Mouse (Mus musculus): ENCODE data around the gene Dpagt1. TPM values are rescaled to one million over a fixed set of nuclear protein-coding genes. Genes with fewer than 3 reads are reported as not detected.
A peak's percentile ranks its signal among the peaks of the same experiment; 100 is the strongest.

Dpagt1 gene
- polyA plus RNA-seq, 1 experiment from 2014 or later: 37.0 TPM

DNA sequence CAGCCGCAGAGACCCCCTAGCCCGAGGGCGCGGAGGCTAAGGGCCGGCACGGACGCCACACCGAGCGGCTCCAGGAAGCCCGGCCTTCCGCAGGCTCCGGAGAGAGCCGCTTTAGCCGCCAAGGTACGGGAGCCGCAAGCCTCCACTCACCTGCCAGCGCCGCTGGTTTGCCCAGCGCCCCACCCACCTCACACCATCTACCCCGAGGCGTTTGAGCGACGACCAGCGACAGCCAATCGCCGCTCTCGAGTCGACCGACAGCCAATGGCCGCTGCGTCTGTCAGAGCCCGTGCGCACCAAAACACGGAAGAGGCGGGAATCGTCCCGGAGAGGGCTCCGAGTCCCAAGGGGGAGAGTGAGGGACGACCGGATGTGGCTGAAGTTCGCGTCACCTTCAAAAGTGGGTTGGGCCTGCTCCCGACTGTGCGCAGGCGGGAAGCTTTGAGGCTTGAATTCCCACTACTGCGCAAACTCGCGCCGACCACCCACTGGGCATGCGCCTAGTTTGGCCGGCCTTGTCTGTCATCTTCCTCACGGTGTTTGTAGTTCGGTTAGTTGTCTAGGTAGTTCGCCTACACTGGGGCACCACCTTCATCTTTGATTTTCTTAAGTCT, 20.2 kb upstream of the Dpagt1 start, which contains the start of gene Hinfp:
TSS of gene Hinfp (minus strand) at position 206 of the 614 bp plus-strand sequence.
- POLR2A ChIA-PET: interaction anchor here (1.1 to 1.5 kb wide), 3 partner anchors 9 to 69 kb away, joined by 3 read pairs; no protein-coding TSS in a partner anchor

DNA sequence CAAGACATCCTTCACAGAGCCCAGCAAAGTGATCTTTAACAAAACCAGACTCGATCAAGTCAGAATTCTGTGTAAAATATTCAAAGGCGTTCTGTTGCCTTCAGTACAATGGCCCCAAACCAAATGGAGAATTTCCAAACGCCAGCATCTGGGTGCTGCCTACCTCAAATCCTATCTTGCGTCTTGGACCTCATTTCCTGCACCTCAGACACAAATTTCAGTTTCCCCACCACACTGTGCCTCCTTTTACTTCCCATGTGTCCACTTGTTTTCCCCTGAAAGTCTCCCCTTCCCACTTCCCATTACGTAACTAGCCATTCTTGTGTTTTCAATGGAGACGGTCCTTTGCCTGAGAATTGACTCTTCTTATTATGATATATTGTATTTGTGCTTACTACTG, 19.3 kb upstream of the Dpagt1 start:
- in situ Hi-C loops (cut with MboI; ENCODE audit: low pct_unique_long_range_greater_than_20kb): no loop called here
- no peaks in the 10 kb centered on the region for H3K27me3 ChIP-seq
- POLR2A ChIA-PET: no interaction called here
- DNase-seq (ENCODE audit: low read depth, low spot score): no peak
- CTCF ChIA-PET: interaction anchor here (1.3 kb wide), 1 partner anchor 13 kb away, joined by 3 read pairs; no protein-coding TSS in a partner anchor
- ATAC-seq: no peak
- TF ChIP-seq CTCF (IDR thresholded peaks at IDR 0.05): no peak

More for the DNA sequence above, 20.2 kb upstream of the Dpagt1 start, which contains the start of gene Hinfp:
- no peak for TF ChIP-seq CTCF (IDR thresholded peaks at IDR 0.05)
- no peaks in the 10 kb centered on the region for H3K27me3 ChIP-seq
- CTCF ChIA-PET: interaction anchor here (1.0 kb wide), 1 partner anchor 13 kb away, joined by 3 read pairs; no protein-coding TSS in a partner anchor
- in situ Hi-C loops (cut with MboI; ENCODE audit: low pct_unique_long_range_greater_than_20kb): no loop called here
- DNase-seq (ENCODE audit: low read depth, low spot score): peak; percentile 94
- peak; percentile 99 for ATAC-seq

DNA sequence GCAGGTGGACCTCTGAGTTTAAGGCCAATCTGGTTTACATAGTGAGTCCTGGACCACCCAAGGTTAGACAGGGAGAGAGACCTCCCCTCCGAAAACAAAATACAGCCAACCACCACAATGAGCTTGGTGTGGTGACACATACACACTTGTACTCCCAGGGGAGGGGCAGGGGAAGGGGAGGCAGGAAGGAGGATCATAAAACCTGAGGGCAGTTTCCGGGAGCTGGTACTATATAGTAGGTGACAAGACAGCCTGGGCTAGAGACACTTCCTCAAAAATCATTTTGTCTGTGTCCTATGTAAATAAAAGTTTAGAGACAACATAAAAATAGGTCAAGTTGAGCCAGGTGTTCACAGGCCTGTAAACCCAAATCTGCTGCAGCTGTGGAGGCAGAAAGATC, 18.6 kb upstream of the Dpagt1 start:
- POLR2A ChIA-PET: interaction anchor here (0.7 kb wide), 1 partner anchor 231 kb away, joined by 3 read pairs; no protein-coding TSS in a partner anchor
- no peak for TF ChIP-seq CTCF (IDR thresholded peaks at IDR 0.05)
- in situ Hi-C loops (cut with MboI; ENCODE audit: low pct_unique_long_range_greater_than_20kb): no loop called here
- ATAC-seq (no peak), DNase-seq (ENCODE audit: low read depth, low spot score) (no peak)
- CTCF ChIA-PET: interaction anchor here (0.6 to 1.3 kb wide), 3 partner anchors 12 to 98 kb away, joined by 3 read pairs; no protein-coding TSS in a partner anchor
- H3K27me3 ChIP-seq: no peaks in the 10 kb centered on the region

DNA sequence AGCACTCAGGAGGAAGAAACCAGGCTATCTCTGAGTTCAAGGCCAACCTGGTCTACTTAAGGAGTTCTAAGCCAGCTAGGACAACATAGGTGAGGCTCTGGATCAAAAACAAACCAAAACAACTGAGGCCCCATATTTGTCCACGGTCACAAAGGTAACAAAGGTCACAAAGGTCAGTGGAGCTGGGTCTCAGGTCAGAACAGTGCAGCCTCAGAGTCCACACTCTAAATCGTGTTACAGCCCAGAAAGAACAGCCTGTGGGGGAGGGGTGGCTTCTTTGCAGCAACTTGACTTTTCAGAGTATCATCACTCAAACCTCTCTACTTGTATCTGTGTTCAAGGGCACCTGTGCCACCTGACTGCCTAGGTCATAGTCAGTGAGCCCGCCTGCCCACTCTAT, 16.1 kb upstream of the Dpagt1 start:
- POLR2A ChIA-PET: no interaction called here
- H3K27me3 ChIP-seq: no peaks in the 10 kb centered on the region
- in situ Hi-C loops (cut with MboI; ENCODE audit: low pct_unique_long_range_greater_than_20kb): no loop called here
- no peak for DNase-seq (ENCODE audit: low read depth, low spot score)
- no peak for ATAC-seq
- CTCF ChIA-PET: interaction anchor here (1.5 kb wide), 1 partner anchor 9 kb away, joined by 7 read pairs; no protein-coding TSS in a partner anchor
- no peak for TF ChIP-seq CTCF (IDR thresholded peaks at IDR 0.05)

DNA sequence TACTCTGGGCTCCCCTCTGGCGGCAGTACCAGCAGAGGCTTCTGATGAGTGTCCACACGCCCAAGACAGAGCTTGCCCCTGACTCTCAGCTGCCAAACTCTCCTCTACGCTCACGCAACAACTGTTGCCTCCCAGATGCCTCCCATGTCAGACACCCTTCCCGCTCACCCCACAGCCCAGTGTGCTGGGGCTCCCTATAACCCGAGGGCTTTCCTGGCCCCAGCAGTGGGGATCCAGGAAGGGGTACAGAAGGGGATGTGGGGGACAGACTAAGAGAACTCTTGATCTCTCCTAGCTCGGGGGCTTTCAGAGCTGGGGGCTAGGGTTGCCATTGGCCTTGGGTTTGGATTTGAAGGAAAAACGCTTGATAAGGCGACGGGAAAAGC, 15.1 kb upstream of the Dpagt1 start:
- DNase-seq (ENCODE audit: low read depth, low spot score) (no peak), ATAC-seq (no peak)
- no peak for TF ChIP-seq CTCF (IDR thresholded peaks at IDR 0.05)
- H3K27me3 ChIP-seq: no peaks in the 10 kb centered on the region
- in situ Hi-C loops (cut with MboI; ENCODE audit: low pct_unique_long_range_greater_than_20kb): no loop called here
- POLR2A ChIA-PET: no interaction called here
- CTCF ChIA-PET: no interaction called here

DNA sequence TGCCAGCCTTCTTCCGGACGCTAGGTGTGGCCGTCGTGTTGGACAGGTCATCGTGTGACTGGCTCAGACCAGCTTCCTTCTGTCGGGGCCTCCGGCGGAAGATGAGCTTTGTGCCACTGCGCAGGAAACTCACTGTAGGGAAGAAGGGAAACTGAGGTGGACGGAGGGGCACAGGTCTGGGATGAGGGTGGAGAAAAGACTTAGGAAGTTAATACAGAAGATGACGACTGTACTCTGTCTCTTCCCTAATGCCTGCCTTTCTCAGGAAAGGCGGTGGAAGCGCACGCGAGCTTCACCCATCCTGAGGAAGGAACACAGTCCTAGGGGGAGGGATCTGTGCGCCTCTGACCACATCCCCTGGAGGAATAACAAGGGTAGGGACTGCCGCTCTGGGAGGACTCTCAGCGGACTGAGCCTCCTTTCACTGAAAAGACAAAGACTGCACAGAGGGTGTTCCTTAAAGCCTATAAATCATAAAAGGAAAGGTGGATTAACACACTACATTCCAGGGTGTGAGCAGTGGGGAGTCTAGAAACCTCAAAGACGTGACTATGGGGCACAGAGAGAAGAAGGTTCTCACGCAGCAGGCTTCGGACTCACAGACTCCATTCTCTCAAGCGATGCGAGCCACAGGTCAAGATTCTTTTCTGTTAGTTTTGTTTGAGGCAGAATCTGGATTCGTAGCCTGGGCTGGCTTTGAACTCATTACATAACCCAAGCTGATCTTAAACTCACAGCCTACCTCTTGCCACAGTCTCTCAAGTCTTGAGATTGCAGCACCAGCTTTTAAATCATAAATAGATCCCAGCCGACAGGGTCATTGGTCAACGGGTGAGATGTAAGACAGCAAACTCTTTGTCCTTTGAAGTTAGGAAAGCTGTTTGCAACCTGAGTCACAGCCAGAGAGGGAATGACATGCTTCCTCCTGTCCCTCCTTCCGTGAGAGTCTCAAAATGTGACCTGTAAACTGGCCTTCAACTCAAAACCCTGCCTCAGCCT, 14.4 kb upstream of the Dpagt1 start:
- in situ Hi-C loops (cut with MboI; ENCODE audit: low pct_unique_long_range_greater_than_20kb): no loop called here
- CTCF ChIA-PET: no interaction called here
- ATAC-seq (no peak), DNase-seq (ENCODE audit: low read depth, low spot score) (no peak)
- POLR2A ChIA-PET: no interaction called here
- no peak for TF ChIP-seq CTCF (IDR thresholded peaks at IDR 0.05)
- no peaks in the 10 kb centered on the region for H3K27me3 ChIP-seq

DNA sequence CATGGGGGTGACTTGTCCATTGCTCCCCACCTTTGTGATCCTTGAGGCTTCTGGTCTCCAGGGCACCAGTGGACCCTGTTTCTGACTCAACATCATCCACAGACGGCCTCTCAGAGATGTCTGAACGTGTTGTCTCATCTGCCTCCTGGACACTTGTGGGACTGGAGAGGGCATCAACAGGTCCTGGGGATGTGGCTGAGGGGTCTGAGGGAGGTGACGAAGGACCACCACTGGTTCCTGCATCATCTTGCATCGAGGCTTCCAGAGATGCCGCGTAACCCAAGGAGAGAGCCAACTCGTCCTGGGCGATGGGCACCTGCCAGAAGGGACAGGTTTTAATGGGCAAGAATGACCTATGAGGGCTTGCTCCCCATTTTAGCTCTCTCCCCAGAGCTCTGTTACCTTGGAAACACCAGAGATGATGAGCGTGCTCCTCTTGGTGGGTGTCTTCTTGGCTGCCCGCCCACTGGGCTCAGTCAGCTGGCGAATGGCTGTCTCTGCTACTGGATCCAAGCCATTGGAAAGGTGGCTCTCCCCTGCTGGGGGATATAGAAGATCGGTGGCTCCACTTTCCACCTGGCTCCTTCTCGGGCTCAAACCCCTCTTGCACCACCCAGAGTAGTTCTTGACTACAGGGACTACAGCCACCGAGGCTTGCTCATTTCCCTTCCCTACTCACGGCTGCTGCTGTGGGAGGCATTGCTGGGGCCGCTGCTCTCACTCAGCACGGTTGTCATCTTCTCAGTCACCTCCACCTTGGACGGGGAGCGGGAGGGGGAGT, 12.2 kb upstream of the Dpagt1 start:
- in situ Hi-C loops (cut with MboI; ENCODE audit: low pct_unique_long_range_greater_than_20kb): no loop called here
- POLR2A ChIA-PET: no interaction called here
- no peak for ATAC-seq
- no peaks in the 10 kb centered on the region for H3K27me3 ChIP-seq
- CTCF ChIA-PET: no interaction called here
- no peak for TF ChIP-seq CTCF (IDR thresholded peaks at IDR 0.05)
- no peak for DNase-seq (ENCODE audit: low read depth, low spot score)

DNA sequence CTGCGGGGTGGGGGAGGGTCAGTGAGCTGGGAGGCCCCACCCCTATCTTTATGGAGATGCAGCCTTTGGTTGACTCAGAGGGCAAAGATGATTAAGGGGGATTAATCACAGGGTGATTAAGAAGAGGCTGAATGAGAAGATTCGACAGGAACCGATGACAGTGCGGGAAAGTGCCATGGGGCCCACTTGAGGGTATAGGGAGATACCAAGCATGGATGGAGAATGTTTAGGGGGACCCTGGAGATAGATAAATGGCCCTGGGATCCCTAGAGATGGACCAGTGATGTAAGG, 11.6 kb upstream of the Dpagt1 start:
- DNase-seq (ENCODE audit: low read depth, low spot score): no peak
- no peak for ATAC-seq
- no peak for TF ChIP-seq CTCF (IDR thresholded peaks at IDR 0.05)
- ChIA-PET POLR2A (no interaction called here), CTCF (no interaction called here)
- no peaks in the 10 kb centered on the region for H3K27me3 ChIP-seq
- in situ Hi-C loops (cut with MboI; ENCODE audit: low pct_unique_long_range_greater_than_20kb): no loop called here

DNA sequence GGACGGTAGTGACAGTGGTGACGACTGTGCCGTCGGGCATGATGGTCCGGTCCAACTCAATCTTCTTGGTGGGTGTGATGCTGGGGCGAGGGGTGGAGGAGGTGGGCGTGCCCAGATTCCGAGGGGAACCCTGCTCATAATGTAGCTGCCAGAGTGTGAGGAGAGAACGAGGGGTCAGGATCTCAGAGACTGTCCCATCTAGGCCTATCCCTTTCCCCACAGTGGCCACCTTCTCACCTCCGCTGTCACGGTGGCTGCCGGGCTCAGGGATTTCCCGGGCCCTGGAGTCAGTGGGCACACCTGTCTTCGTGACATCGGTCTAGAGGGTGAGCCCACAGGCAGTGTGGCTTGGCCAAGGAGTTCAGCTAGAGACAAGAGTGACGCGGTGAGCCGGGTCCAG, 10.9 kb upstream of the Dpagt1 start:
- no peaks in the 10 kb centered on the region for H3K27me3 ChIP-seq
- ChIA-PET POLR2A (interaction anchor here (0.6 kb wide), 1 partner anchor 10 kb away, joined by 3 read pairs; no protein-coding TSS in a partner anchor), CTCF (no interaction called here)
- no peak for ATAC-seq
- no peak for TF ChIP-seq CTCF (IDR thresholded peaks at IDR 0.05)
- in situ Hi-C loops (cut with MboI; ENCODE audit: low pct_unique_long_range_greater_than_20kb): no loop called here
- no peak for DNase-seq (ENCODE audit: low read depth, low spot score)

DNA sequence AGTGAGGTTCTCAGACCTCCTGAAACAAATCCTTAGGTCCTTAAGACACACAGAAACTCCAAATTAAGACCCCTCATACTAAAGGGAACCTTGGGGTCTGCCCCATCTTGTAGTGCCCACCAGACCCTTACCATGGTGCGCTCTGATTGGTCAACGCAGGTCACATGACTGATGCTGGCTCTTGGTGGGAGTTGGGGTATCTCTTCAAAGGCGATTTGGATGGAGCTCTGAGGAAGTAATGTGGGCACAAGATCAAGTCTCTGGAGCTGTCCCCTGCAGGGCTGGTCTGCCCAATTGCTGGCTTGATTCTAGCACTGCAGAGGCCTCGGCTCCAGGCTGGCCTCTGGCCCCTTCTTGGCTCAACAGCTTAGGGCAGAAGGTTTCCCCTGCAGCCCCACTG, 8.4 kb upstream of the Dpagt1 start:
- POLR2A ChIA-PET: no interaction called here
- in situ Hi-C loops (cut with MboI; ENCODE audit: low pct_unique_long_range_greater_than_20kb): no loop called here
- no peak for TF ChIP-seq CTCF (IDR thresholded peaks at IDR 0.05)
- CTCF ChIA-PET: no interaction called here
- ATAC-seq: no peak
- no peaks in the 10 kb centered on the region for H3K27me3 ChIP-seq
- DNase-seq (ENCODE audit: low read depth, low spot score): no peak

Measured in Patski (cell line).